Mouse (Mus musculus): ENCODE data around the gene Vamp1. TPM values are rescaled to one million over a fixed set of nuclear protein-coding genes. Genes with fewer than 3 reads are reported as not detected.

Vamp1 gene
- polyA plus RNA-seq, 1 experiment from 2014 or later = 3.3 TPM

DNA sequence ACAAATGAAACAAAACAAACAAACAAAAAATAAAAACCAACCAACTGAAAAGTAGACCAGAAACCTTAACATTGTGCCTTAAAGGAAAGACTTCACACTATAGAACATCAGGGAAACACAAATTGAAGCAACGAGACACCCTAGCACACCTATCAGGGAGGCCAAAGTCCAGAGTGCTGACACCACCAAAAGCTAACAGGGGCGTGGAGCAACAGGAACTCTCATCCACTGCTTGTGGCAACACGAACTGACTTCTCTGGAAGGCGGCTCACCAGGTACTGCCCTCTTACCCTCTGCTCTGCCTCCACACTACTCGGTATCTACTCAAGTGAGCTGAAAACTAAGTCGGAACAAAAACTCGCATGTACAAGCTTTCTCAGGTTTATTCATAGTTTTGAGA lies 76.9 kb downstream of the Vamp1 start:
- peak; percentile 95 for ATAC-seq (ENCODE audit: low FRiP score, low TSS enrichment)

DNA sequence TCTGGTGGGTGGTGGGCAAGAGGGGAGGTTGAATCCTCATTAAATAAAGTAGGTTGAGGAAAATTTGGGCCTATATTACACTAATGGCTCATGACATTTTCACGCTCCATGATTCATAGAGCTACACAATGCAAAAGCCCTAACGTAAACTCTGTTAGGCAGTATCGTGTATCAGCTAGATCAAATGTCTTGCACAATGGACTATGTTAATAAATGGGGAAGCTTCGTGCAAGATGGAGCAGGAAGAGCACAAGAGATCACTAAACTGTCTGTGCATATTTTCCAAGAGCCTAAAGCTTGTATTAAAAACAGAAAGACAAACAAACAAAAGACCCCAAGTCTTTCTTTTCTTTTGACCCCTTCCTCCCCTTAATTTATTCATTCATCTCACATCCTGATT lies 78.7 kb downstream of the Vamp1 start:
- no peaks in the 10 kb centered on the region for H3K9me3 ChIP-seq (ENCODE audit: control insufficient read depth, low read length)
- H3K4me3 ChIP-seq (ENCODE audit: low read depth, low read length) = no peak overlapping the region
- no peaks in the 10 kb centered on the region for H3K4me1 ChIP-seq (replicated peaks; ENCODE audit: control insufficient read depth, insufficient read depth)
- no peak overlapping the region for H3K27ac ChIP-seq (replicated peaks)
- ATAC-seq (ENCODE audit: low FRiP score, low TSS enrichment) = no peak
- H3K36me3 ChIP-seq (ENCODE audit: control insufficient read depth, insufficient read depth, low read length) = no peaks in the 10 kb centered on the region
- H3K9ac ChIP-seq (ENCODE audit: low read length) = no peak overlapping the region
- WGBS = 55% methylated on average over 4 of the region's 4 CpGs
- TF ChIP-seq EP300 (optimal IDR thresholded peaks at IDR 0.05) (no peak), CTCF (IDR thresholded peaks at IDR 0.05; ENCODE audit: low read depth) (no peak)
- DNase-seq (ENCODE audit: low spot score) = no peak
- no peak overlapping the region for H3K4me2 ChIP-seq (replicated peaks; ENCODE audit: low read depth)
- H3K27me3 ChIP-seq (ENCODE audit: control insufficient read depth, insufficient read depth, low read length) = no peaks in the 10 kb centered on the region

More for the DNA sequence above, 76.9 kb downstream of the Vamp1 start:
- no peak overlapping the region for H3K4me3 ChIP-seq (ENCODE audit: low read depth, low read length)
- TF ChIP-seq CTCF (IDR thresholded peaks at IDR 0.05; ENCODE audit: low read depth) (no peak), EP300 (optimal IDR thresholded peaks at IDR 0.05) (no peak)
- H3K27me3 ChIP-seq (ENCODE audit: control insufficient read depth, insufficient read depth, low read length) = no peaks in the 10 kb centered on the region
- H3K4me1 ChIP-seq (replicated peaks; ENCODE audit: control insufficient read depth, insufficient read depth) = 0 out of 2 replicates have a peak, but pooled peaks cover 2% of the 10 kb centered on the region
- H3K4me2 ChIP-seq (replicated peaks; ENCODE audit: low read depth) = no peak overlapping the region
- 59% methylated on average over 7 of the region's 7 CpGs for WGBS
- DNase-seq (ENCODE audit: low spot score) = peak; percentile 83
- H3K27ac ChIP-seq (replicated peaks) = peak overlapping the region; percentile 70
- H3K9ac ChIP-seq (ENCODE audit: low read length) = no peak overlapping the region
- H3K9me3 ChIP-seq (ENCODE audit: control insufficient read depth, low read length) = no peaks in the 10 kb centered on the region
- no peaks in the 10 kb centered on the region for H3K36me3 ChIP-seq (ENCODE audit: control insufficient read depth, insufficient read depth, low read length)

Small RNAs within 50 kb of the gene (microRNA-seq; reads per million reads assigned to microRNA genes)
- not detected for gene Mir3098
- not detected for gene Mir8113

Other genes starting within 250 kb of the Vamp1 start
- gene Pianp, start 218.9 kb upstream of the Vamp1 start, polyA plus RNA-seq (2015; fragmentation: Nextera tagmentation; extraction: Ambion mirVana) = 3.1 and 4.0 TPM in 2 replicates
- gene Zfp384, start 206.4 kb upstream of the Vamp1 start, polyA plus RNA-seq (2015; fragmentation: Nextera tagmentation; extraction: Ambion mirVana) = 7.0 and 7.2 TPM in 2 replicates
- 72.5 and 77.4 TPM in 2 replicates for gene Ing4, start 175.8 kb upstream of the Vamp1 start, polyA plus RNA-seq (2015; fragmentation: Nextera tagmentation; extraction: Ambion mirVana)
- gene Acrbp, start 165.9 kb upstream of the Vamp1 start, polyA plus RNA-seq (2015; fragmentation: Nextera tagmentation; extraction: Ambion mirVana) = 2.5 and 2.6 TPM in 2 replicates
- 6.4 and 7.0 TPM in 2 replicates for gene Lpar5, start 147.6 kb upstream of the Vamp1 start, polyA plus RNA-seq (2015; fragmentation: Nextera tagmentation; extraction: Ambion mirVana)
- 28.1 and 36.6 TPM in 2 replicates for gene Chd4, start 119.6 kb upstream of the Vamp1 start, polyA plus RNA-seq (2015; fragmentation: Nextera tagmentation; extraction: Ambion mirVana)
- 25.0 and 26.6 TPM in 2 replicates for gene Nop2, start 83.6 kb upstream of the Vamp1 start, polyA plus RNA-seq (2015; fragmentation: Nextera tagmentation; extraction: Ambion mirVana)
- gene Iffo1, start 70.3 kb upstream of the Vamp1 start, polyA plus RNA-seq (2015; fragmentation: Nextera tagmentation; extraction: Ambion mirVana) = 4.4 and 5.7 TPM in 2 replicates
- gene Gapdh, start 49.1 kb upstream of the Vamp1 start, polyA plus RNA-seq (2015; fragmentation: Nextera tagmentation; extraction: Ambion mirVana) = 920 and 1,103 TPM in 2 replicates
- 15.3 and 16.6 TPM in 2 replicates for gene Ncapd2, start 23.9 kb upstream of the Vamp1 start, polyA plus RNA-seq (2015; fragmentation: Nextera tagmentation; extraction: Ambion mirVana)
- gene Mrpl51, start 23.8 kb upstream of the Vamp1 start, polyA plus RNA-seq (2015; fragmentation: Nextera tagmentation; extraction: Ambion mirVana) = 196 and 211 TPM in 2 replicates
- 8.5 and 8.6 TPM in 2 replicates for gene Tapbpl, start 16.3 kb downstream of the Vamp1 start, polyA plus RNA-seq (2015; fragmentation: Nextera tagmentation; extraction: Ambion mirVana)
- gene Cd27, start 21.5 kb downstream of the Vamp1 start, polyA plus RNA-seq (2015; fragmentation: Nextera tagmentation; extraction: Ambion mirVana) = 0.91 and 1.1 TPM in 2 replicates
- gene Tuba3a, start 70.5 kb downstream of the Vamp1 start, polyA plus RNA-seq (2015; fragmentation: Nextera tagmentation; extraction: Ambion mirVana) = 0.08 and 0.15 TPM in 2 replicates
- gene Ltbr, start 98.3 kb downstream of the Vamp1 start, polyA plus RNA-seq (2015; fragmentation: Nextera tagmentation; extraction: Ambion mirVana) = 71.5 and 73.0 TPM in 2 replicates
- 18.5 and 20.6 TPM in 2 replicates for gene Scnn1a, start 105.1 kb downstream of the Vamp1 start, polyA plus RNA-seq (2015; fragmentation: Nextera tagmentation; extraction: Ambion mirVana)
- 75.3 and 77.7 TPM in 2 replicates for gene Tnfrsf1a, start 133.8 kb downstream of the Vamp1 start, polyA plus RNA-seq (2015; fragmentation: Nextera tagmentation; extraction: Ambion mirVana)
- gene Plekhg6, start 165.2 kb downstream of the Vamp1 start, polyA plus RNA-seq (2015; fragmentation: Nextera tagmentation; extraction: Ambion mirVana) = 6.3 and 6.7 TPM in 2 replicates